Mouse (Mus musculus): ENCODE results near the gene Gm5152.
"Not testable (repeated sequence)": the region's sequence is repeated elsewhere in the genome, so short reads cannot be mapped to it uniquely, and the experiment has no call there.

Gm5152 gene

DNA sequence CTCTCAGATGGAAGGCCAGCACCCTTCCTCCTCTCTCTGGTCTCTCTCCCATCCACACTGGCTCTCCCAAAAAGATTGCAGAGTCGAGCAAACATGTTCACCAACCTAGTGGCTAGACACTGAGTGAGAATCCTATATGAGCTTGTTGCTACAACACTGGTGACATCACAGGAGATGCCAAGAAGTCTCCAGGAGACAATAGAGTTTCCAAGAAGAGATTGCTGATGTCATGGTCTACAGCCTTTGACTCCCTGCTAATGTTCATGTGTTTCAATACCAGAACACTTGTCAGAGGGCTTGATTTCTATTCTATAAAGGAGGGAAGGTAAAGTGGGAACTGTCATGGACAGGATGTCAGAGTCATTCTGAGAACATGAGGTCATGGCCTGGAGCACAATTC lies at the start of gene Gm5152:
TSS of gene Gm5152 (minus strand) at position 101 of the 400 bp plus-strand sequence.
- DNase-seq (ENCODE audit: low read depth in 2 of 2, low spot score in 2 of 2) = not testable (repeated sequence)

DNA sequence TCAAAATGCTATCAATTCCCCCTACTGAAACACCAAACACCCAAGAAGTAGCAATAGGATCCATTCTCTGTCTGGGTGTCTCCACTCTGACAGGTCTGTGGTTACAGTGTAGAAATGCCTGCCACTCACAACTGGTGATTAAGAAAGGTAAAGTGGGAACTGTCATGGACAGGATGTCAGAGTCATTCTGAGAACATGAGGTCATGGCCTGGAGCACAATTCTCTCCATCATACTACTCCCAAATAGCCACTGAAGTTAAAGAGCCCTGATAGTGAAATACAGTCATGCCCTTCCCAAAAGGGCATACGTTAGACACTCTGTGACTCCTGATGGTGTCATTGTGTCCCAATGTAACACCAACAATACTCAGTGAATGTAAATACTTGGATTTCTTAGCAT lies 8.4 kb upstream of the Gm5152 start:
- not testable (repeated sequence) for DNase-seq (ENCODE audit: low read depth in 2 of 2, low spot score in 2 of 2)

DNA sequence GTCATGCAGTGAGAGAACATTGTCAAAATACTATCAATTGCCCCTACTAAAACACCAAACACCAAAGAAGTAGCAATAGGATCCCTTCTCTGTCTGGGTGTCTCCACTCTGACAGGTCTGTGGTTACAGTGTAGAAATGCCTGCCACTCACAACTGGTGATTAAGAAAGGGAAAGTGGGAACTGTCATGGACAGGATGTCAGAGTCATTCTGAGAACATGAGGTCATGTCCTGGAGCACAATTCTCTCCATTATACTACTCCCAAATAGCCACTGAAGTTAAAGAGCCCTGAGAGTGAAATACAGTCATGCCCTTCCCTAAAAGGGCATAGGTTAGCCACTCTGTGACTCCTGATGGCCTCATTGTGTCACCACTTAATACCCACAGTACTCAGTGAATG lies 556 bp downstream of the Gm5152 start:
- DNase-seq (ENCODE audit: low read depth in 2 of 2, low spot score in 2 of 2) = not testable (repeated sequence)

- not testable (repeated sequence) for DNase-seq (ENCODE audit: low read depth in 2 of 2, low spot score in 2 of 2)
Observed at GRCm38 (mm10) chr5:10240436-10240835, 5.9 kb downstream of the Gm5152 start.

- no peak for DNase-seq (ENCODE audit: low read depth in 2 of 2, low spot score in 2 of 2)
Observed at GRCm38 (mm10) chr5:10220317-10220716, 26.0 kb downstream of the Gm5152 start.

GRCm38 (mm10) chr5:10203067-10203466 lies 43.3 kb downstream of the Gm5152 start:
- DNase-seq (ENCODE audit: low read depth in 2 of 2, low spot score in 2 of 2) = no peak

GRCm38 (mm10) chr5:10196880-10197279 lies 49.4 kb downstream of the Gm5152 start:
- DNase-seq (ENCODE audit: low read depth in 2 of 2, low spot score in 2 of 2) = no peak
